8 mouse cellular contexts compared by ENCODE assay signal in genomic region chr9:72661895-72662661, GRCm38 (mm10). TPM values are rescaled to one million over a fixed set of nuclear protein-coding genes. Genes with fewer than 3 reads are reported as not detected.
DNase-seq lines count a peak whose midpoint lies in the region; ATAC-seq and TF ChIP-seq lines count a peak whose summit lies in the region.

TSS of gene Nedd4 (plus strand) at chr9:72662346.

- H3K4me2 ChIP-seq in heart, embryonic 11.5 days = peak within 1 kb of the TSS; percentile 94
- H3K4me2 ChIP-seq in kidney, embryonic 16.5 days (replicated peaks; ENCODE audit: low read depth, low read length) = peak within 1 kb of the TSS; percentile 77
- H3K4me2 ChIP-seq in myocyte (ENCODE audit: low read depth) = peak within 1 kb of the TSS; percentile 87

- DNase-seq in B cell, adult 2 months = peak; percentile 76 to 78
- peak; percentile 98 for DNase-seq in brain, embryonic 14.5 days (ENCODE audit: low read depth)
- peak; percentile 95 for DNase-seq in liver
- DNase-seq in spleen, postnatal 4 days (ENCODE audit: low spot score in 2 of 2) = peak; percentile 91 to 95

- H3K9ac ChIP-seq in heart, embryonic 11.5 days (ENCODE audit: low read depth, low read length) = peak within 1 kb of the TSS; percentile 100
- H3K9ac ChIP-seq in kidney, embryonic 16.5 days (replicated peaks; ENCODE audit: low read length) = peak within 1 kb of the TSS; percentile 100

- WGBS in heart, embryonic 11.5 days (ENCODE audit: insufficient replicate concordance) = under 1% methylated on average over 63 of the region's 83 CpGs
- WGBS in kidney, embryonic 16.5 days = under 1% methylated on average over 54 of the region's 83 CpGs

- H3ac ChIP-seq in myocyte (ENCODE audit: control insufficient read depth, insufficient read length) = peak within 1 kb of the TSS; percentile 94

- H3K4me1 ChIP-seq in heart, embryonic 11.5 days (ENCODE audit: control insufficient read depth, insufficient read depth, low read length) = peaks cover 30% of the 10 kb centered on the region
- H3K4me1 ChIP-seq in kidney, embryonic 16.5 days (ENCODE audit: insufficient read depth, low read length) = peaks cover 40% of the 10 kb centered on the region

- H3K27me3 ChIP-seq in heart, embryonic 11.5 days (ENCODE audit: control insufficient read depth, insufficient read depth, low read length) = no peaks in the 10 kb centered on the region
- H3K27me3 ChIP-seq in kidney, embryonic 16.5 days (ENCODE audit: insufficient read depth, low read length) = no peaks in the 10 kb centered on the region
- H3K27me3 ChIP-seq in myocyte (ENCODE audit: control insufficient read depth, insufficient read depth, insufficient read length) = no peaks in the 10 kb centered on the region

- peak within 1 kb of the TSS; percentile 89 for H3K4me3 ChIP-seq in heart, embryonic 11.5 days (ENCODE audit: low read depth, low read length)
- peak within 1 kb of the TSS; percentile 98 for H3K4me3 ChIP-seq in kidney, embryonic 16.5 days (ENCODE audit: low read length)
- H3K4me3 ChIP-seq in myocyte = peak within 1 kb of the TSS; percentile 89

- H3K9me3 ChIP-seq in heart, embryonic 11.5 days (replicated peaks; ENCODE audit: control insufficient read depth, low read length) = no peaks in the 10 kb centered on the region
- H3K9me3 ChIP-seq in kidney, embryonic 16.5 days (ENCODE audit: low read length) = no peaks in the 10 kb centered on the region

- H3K27ac ChIP-seq in heart, embryonic 11.5 days (ENCODE audit: low read depth, low read length) = peak within 1 kb of the TSS; percentile 99
- peak within 1 kb of the TSS; percentile 100 for H3K27ac ChIP-seq in kidney, embryonic 16.5 days (ENCODE audit: low read length)

- H3K79me2 ChIP-seq in myocyte (ENCODE audit: control insufficient read depth, insufficient read depth) = peaks cover 49% of the 10 kb centered on the region

- TF ChIP-seq POLR2A in brain, embryonic 14.5 days (IDR thresholded peaks at IDR 0.05; ENCODE audit: borderline replicate concordance, extremely low read depth, insufficient read depth, insufficient read length, poor library complexity, severe bottlenecking) = peak; percentile 93
- TF ChIP-seq POLR2A in myocyte (IDR thresholded peaks at IDR 0.05; ENCODE audit: insufficient read length, low read depth) = peak; percentile 81

- peak; percentile 79 for ATAC-seq in erythroblast, adult 5-6 weeks (replicated peaks; ENCODE audit: low FRiP score, poor library complexity, severe bottlenecking)
- peak; percentile 90 for ATAC-seq in heart, embryonic 11.5 days (replicated peaks; ENCODE audit: insufficient number of reproducible peaks, low FRiP score, low TSS enrichment)
- peak; percentile 93 for ATAC-seq in kidney, embryonic 16.5 days (ENCODE audit: low FRiP score, low TSS enrichment)

- TF ChIP-seq CTCF in brain, embryonic 14.5 days (IDR thresholded peaks at IDR 0.05; ENCODE audit: borderline replicate concordance, extremely low read depth, insufficient read depth, insufficient read length) = peak; percentile 20; the same call in 1 of the 2 replicates

- peaks cover 8% of the 10 kb centered on the region for H3K36me3 ChIP-seq in heart, embryonic 11.5 days (ENCODE audit: control insufficient read depth, insufficient read depth, low read length)
- peaks cover 22% of the 10 kb centered on the region; the same call in 1 of the 2 replicates for H3K36me3 ChIP-seq in kidney, embryonic 16.5 days (ENCODE audit: insufficient read depth, low read length)
- peaks cover 17% of the 10 kb centered on the region for H3K36me3 ChIP-seq in myocyte (ENCODE audit: control insufficient read depth, insufficient read depth)

TF ChIP-seq in myocyte, 11 proteins besides CTCF, POLR2A, EP300 and RAD21:
- TF ChIP-seq TCF12 (IDR thresholded peaks at IDR 0.05; ENCODE audit: insufficient read depth, poor library complexity, severe bottlenecking) (no peak), E2F4 (IDR thresholded peaks at IDR 0.05; ENCODE audit: insufficient read depth) (peak; percentile 31), USF1 (IDR thresholded peaks at IDR 0.05; ENCODE audit: low read depth) (no peak), MAX (IDR thresholded peaks at IDR 0.05; ENCODE audit: low read depth) (no peak), MYOG (IDR thresholded peaks at IDR 0.05; ENCODE audit: control insufficient read depth in 1 of 3, insufficient read depth in 1 of 3, insufficient read length in 2 of 3, low read depth in 2 of 3) (peak in 1 of 3 experiments; percentile 37), POLR2AphosphoS2 (IDR thresholded peaks at IDR 0.05; ENCODE audit: insufficient read length, low read depth) (peak; percentile 78), REST (IDR thresholded peaks at IDR 0.05; ENCODE audit: insufficient read depth, insufficient read length) (peak; percentile 37), MYOD1 (IDR thresholded peaks at IDR 0.05; ENCODE audit: control insufficient read depth in 1 of 3, insufficient read length in 2 of 3, low read depth in 2 of 3) (no peak)

RNA-seq across cellular contexts. Expression of gene Nedd4, which starts in this region (rescaled TPM):
- polyA plus RNA-seq in brain, embryonic 14.5 days (2012; rRNA removed) = 459 and 612 TPM in 2 replicates
- 37.6 and 48.2 TPM in 2 replicates for total RNA-seq in erythroblast, adult 5-6 weeks (2015; ENCODE audit: low replicate concordance)
- 51.9 and 56.2 TPM in 2 replicates for total RNA-seq in erythroblast, adult 5-6 weeks (2017; ENCODE audit: low replicate concordance)
- polyA plus RNA-seq in heart, embryonic 11.5 days (2014; fragmentation: Nextera tagmentation; extraction: Ambion mirVana) = 555 and 667 TPM in 2 replicates
- polyA plus RNA-seq in kidney, embryonic 16.5 days (2015; fragmentation: Nextera tagmentation; extraction: Ambion mirVana) = 652 and 684 TPM in 2 replicates
- polyA plus RNA-seq in myocyte (2012; fragmentation: generic; extraction: Trizol) = 195 TPM

Comparison
In these comparisons a context has a peak if more than half of its experiments do, and no peak if none do; other contexts are left out.
1. Peak in every context shown above with its lines: DNase-seq, ATAC-seq, H3K4me3 ChIP-seq and H3K27ac ChIP-seq.